Mouse (Mus musculus) G1E (cell line): ENCODE measurements around the gene Gtpbp3.

ENCODE experiments used
- CTCF ChIP-seq: IDR thresholded peaks from 2 replicates; pipeline ENCODE4 v1.5.1; 2012; ENCODE audit warnings: low read depth, low read length, inconsistent platforms, mixed read lengths
- GATA1 ChIP-seq: IDR thresholded peaks from 2 replicates; pipeline ENCODE4 v1.6.1; 2012; ENCODE audit warnings: borderline replicate concordance, low read length, inconsistent platforms, mixed read lengths
- POLR2AphosphoS5 ChIP-seq: IDR thresholded peaks from 2 replicates; pipeline ENCODE4 v1.6.1; 2012; ENCODE audit warnings: low read depth, low read length, inconsistent platforms; ENCODE audit not compliant: insufficient replicate concordance
- TAL1 ChIP-seq: conservative IDR thresholded peaks from 2 replicates; pipeline ENCODE4 v1.6.1; 2012; ENCODE audit warnings: low read depth, low read length, inconsistent platforms, mixed read lengths

- TF ChIP-seq CTCF: no peak
- no peak for TF ChIP-seq GATA1
- TF ChIP-seq POLR2AphosphoS5: no peak
- no peak for TF ChIP-seq TAL1
These were observed 39.4 kb downstream of the Gtpbp3 start for GRCm38 (mm10) chr8:71527162-71527870.
